Mouse (Mus musculus): ENCODE data around the gene Gm6793. TPM values are rescaled to one million over a fixed set of nuclear protein-coding genes. Genes with fewer than 3 reads are reported as not detected.
A peak's percentile ranks its signal among the peaks of the same experiment; 100 is the strongest.

Gene Gm6793
- total RNA-seq, 2 experiments from 2014 or later, result 0.23 TPM; not detected in 1

DNA sequence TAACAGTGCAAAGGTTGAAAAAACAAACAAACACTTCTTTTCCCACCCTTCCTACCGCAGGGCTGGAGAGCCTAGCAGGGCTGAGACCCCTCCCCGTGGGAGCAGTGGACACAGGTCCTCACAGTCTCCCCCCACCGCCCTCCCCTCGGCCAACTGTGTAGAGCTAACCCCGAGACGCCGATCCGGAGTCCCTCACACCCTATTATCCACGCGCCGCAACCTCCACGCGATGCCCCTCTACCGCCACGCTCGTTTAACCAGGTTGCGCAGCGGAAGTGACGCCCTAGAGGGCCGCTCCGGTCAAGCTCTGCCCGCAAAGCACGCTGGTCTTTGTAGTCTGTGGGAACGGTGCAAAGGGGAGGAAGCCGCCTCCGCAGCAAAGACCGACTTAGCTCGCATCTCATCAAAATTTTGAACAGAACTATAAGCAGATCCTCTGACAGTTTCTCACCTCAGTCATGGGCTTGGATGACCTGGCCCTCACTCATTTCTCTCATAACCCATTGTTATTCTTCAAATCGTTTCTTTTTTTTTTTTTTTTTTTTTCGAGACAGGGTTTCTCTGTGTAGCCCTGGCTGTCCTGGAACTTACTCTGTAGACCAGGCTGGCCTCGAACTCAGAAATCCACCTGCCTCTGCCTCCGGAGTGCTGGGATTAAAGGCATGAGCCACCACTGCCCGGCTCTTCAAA, 22.7 kb downstream of the Gm6793 start, which contains the start of gene Adat1:
Adat1 (minus strand) TSS at position 290 of the 690 bp plus-strand sequence.
- peak; percentile 86 to 91 for DNase-seq (ENCODE audit: low spot score in 2 of 2)
- intact Hi-C loops (cut with DNase I), result loop anchor here (2.0 kb wide), 1 partner anchor 19 kb away; the partner anchor contains the start of genes Kars and Terf2ip

DNA sequence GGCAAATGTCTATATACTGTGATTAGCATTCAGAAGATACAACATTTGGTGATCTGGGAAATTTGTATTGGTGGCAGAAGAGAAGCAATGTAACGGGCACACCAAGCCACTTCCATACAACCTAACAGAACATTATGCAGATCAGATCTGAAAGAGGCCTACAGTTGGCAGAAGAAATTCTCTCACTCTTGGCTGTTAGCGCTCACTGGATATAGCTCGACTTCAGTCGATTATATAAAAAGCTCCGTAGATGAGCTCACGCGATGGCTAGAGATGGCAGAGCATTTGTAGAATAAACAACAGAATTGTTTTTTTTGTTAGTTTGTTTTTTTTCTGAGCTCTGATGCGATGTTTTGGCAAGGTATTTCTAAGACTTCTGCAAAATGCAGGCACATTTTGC, 23.6 kb downstream of the Gm6793 start:
- peak; percentile 14 to 56 for DNase-seq (ENCODE audit: low spot score in 2 of 2)
- intact Hi-C loops (cut with DNase I), result loop anchor here (2.0 kb wide), 2 partner anchors 50 to 114 kb away; partner anchors contain the start of genes Gabarapl2 and Tmem170

DNA sequence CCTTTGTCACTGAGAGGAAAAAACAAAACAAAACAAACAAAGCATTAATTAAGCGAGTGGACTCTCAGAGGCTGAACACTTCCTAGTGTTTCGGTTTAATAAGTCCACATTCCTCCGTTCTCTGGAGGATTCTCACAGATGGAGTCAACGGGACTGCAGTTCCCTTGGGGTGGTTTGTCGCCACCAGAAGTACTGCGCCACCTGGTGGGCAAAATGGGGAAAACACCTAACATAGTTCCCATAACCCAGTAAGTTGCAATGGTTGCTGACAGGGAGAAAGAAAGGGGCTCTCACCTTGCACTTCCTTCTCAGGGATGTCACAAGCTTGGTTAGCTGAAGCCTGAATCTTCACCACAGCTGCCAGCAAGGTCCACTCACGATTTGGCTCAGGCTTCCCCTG, 24.9 kb downstream of the Gm6793 start:
- intact Hi-C loops (cut with DNase I), result loop anchor here (1.0 to 2.0 kb wide), 3 partner anchors 49 to 113 kb away; partner anchors contain the start of genes Gabarapl2 and Tmem170
- peak; percentile 70 to 73 for DNase-seq (ENCODE audit: low spot score in 2 of 2)

DNA sequence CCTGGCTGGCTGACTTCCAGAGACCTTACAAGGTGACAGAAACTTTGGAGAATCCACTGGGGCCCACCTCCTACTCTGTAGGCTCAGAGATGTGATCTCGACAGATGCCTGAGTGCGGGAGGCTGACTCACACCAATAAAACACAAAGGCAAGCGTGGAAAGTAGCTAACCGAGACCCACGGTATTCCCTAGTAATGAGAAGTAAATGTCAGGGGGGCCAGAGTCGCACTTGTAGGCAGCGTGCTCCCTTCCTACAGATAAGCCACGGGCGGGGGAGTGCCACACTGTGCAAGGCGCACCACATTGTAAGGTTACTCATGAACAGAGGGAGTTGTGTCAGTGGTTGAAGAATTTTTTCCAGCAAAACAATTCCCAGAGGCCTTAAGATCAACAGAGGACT, 30.3 kb downstream of the Gm6793 start:
- intact Hi-C loops (cut with DNase I), result no loop called here
- DNase-seq (ENCODE audit: low spot score in 2 of 2), result peak; percentile 18 to 30

DNA sequence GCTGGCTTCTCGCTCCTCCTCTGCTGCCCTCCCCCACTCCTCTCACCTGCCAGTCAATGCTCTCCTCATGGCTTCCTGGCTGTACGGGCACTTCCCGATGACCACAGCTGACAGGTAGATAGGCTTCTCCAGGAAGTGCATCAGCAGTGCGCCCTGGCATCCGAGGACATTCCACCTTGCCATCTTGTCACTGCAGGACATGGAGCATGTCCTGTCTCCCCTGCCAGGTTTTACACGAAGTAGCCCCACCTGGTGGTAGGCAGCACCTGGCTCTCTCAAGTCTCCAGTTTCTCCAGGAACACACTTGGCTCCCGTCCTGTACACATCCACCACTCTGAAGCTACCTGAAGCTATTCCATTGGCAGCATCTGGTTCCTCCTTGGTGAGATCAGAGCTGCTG, 32.7 kb downstream of the Gm6793 start:
- DNase-seq (ENCODE audit: low spot score in 2 of 2), result no peak
- intact Hi-C loops (cut with DNase I), result no loop called here

DNA sequence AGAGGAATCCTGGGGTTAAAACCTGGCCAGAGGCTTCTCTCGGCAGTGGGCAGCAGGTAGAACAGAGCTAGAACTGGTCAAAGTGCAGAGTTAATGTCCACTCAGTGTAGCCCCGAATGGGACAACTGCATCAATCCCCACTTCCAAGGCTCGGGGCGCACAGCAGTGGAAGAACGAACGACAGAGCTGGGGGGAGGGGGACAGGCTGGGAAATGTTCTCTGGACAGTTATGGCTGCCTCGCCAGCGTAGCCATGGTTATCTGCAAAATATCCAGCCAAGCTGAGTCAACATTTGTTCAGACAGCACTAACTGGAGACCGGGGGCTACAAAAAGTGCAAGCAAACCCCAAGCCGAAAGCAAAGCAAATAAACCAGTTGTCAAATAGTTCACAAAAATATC, 36.7 kb downstream of the Gm6793 start:
- DNase-seq (ENCODE audit: low spot score in 2 of 2), result no peak
- intact Hi-C loops (cut with DNase I), result no loop called here

DNA sequence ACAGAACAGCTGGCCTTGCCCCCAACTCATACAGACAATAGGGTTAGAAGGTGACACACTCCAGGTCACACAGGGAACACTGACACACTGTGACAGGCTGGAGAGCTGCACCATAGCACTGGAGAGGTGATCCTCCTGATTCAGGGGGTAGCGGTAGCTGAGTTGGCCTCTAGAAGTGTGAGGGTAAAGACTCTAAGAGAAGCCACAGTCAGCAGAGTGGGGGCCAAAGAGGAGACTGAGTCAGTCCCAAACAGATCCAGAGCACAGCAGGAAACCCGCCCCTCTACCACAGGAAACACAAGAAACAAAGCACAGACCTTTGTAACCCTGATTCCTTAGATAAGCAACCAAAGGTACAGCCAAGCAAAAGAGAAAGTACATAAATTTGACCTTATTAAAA, 38.5 kb downstream of the Gm6793 start:
- no peak for DNase-seq (ENCODE audit: low spot score in 2 of 2)
- intact Hi-C loops (cut with DNase I), result no loop called here

DNA sequence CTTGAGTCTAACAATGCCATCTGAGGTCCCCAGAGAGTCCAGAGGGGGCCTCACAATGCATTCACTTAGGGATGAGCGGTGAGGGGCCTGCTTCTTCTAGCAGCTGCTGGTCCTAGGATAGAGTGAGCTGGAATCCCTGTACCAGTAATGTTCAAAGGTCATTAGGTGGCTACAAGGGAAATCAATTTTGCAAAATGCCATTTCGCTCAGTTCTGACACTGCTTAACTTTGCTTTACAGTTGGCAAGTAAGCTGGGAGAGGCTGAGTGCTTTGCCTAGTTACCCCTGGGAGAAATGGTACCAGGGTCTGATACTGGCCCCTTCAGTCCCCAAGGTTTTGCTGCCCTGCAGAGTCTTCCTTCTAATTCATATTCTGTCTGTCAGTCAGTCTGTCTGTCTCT, 39.1 kb downstream of the Gm6793 start:
- intact Hi-C loops (cut with DNase I), result no loop called here

DNA sequence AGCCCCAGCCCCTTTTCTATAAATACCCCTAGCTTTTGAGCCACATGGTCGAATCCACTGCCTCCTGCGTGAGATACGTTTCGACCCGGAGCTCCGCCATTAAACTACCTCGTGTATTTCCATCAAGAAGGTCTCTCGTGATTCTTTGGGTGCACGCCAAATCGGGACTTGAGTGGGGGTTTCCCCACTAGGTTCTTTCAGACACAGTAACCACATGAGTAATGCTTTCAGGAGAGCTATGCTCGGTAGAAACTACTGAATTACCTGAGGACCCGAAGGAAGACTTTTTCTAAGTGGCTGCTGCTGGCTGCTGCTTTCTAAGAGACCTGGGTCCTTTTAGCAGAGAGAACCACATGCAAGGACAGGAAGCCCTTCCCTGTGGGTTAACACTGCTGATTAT, 40.7 kb downstream of the Gm6793 start:
- intact Hi-C loops (cut with DNase I), result no loop called here
- no peak for DNase-seq (ENCODE audit: low spot score in 2 of 2)

More for the DNA sequence above, 39.1 kb downstream of the Gm6793 start:
- no peak for DNase-seq (ENCODE audit: low spot score in 2 of 2)

DNA sequence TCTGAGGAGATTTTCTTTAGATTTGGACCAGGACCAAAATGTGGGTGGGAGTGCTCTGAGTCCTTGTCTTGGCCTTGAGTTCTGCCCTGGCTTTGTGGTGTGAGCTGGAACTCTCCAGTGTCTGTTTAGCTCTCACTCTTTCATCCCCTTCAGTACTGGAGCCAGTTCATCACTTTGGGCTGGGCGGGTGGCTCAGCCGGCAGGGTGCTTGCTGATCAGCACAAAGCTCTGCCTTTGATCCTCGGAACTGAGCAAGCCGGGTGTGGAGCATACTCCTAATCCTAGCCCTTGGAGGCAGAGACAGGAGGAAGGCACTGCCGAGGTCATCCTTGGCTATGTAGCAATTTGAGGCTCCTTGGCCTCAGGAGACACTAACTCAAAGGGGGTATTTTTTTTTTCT, 45.8 kb downstream of the Gm6793 start:
- intact Hi-C loops (cut with DNase I), result no loop called here
- no peak for DNase-seq (ENCODE audit: low spot score in 2 of 2)

DNA sequence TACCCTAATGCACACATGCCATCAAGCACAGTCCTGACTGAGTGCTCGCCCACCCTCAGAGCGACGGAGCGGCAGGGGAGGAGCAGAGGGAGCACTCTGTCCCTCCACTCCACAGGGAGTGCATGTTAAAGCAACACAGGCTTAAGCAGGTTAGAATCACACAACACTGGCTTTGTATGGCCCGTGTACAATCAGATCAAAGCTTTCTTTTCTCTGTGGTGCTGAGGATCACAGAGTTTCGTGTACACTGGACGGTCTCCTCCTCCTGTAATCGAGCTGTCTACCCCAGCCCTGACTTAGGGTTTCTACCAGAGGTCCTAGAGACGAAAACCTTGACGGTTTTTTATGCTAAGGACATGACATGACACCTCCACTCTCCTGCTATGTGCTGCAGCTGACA, 46.3 kb downstream of the Gm6793 start:
- DNase-seq (ENCODE audit: low spot score in 2 of 2), result no peak
- intact Hi-C loops (cut with DNase I), result no loop called here

DNA sequence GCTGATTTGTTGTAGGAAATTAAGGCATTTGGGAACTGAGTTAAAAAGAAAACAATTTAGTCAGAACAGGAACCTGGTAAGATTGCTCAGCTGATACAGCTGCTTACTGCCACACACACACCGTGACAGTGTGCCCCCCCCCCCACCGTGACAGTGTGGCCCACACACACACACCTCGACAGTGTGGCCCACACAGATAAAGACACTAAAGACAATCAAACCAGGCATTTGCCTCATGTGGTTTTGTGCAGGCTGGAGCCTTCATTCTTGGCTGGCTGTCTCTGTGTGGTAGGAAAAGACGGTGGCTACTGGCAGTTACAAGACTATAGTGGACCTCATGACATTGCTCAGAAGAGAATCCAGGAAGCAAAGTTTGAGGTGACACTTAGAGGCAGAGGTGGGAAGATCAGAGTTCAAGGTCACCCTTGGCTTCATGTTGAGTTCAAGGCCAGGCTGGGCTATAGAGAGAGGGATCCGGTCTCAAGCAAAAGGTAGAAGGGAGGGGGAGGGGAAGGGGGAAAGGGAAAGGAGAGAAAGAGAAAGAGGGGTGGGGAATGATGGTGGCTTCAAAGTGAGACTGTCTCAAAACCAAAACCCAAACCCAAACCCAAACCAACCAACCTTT, 47.5 kb downstream of the Gm6793 start:
- intact Hi-C loops (cut with DNase I), result no loop called here
- no peak for DNase-seq (ENCODE audit: low spot score in 2 of 2)

DNA sequence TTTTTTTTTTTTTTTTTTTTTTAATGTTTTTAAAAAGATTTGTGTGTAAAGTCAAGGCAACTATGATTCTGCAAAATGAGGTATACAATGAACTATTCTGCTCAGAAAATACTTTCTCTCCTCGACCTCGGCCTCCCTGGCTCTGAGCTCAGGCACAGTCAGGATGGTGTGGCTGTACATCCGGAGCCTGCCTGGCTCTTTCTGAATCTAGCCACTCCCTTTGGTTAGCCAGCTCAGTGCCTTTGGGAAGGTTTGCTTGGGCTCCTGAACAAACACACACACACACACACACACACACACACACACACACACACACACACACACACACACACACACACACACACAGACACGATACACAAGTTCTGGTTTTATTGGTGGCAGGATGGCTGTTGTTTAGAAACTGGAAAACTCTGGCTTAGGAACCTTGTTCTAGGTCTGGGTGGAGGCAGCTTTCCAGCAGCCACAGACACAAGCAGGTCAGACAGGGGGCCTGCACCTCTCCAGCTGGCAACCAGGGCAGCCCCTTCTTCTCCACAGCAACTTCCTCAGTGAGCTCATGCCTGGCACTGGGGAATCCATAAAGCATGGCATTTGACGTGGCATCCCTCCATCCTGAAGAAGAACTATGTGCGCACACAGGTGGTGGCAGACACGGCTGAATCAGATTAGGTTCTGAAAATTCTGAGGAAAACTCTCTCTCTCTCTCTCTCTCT, 49.8 kb downstream of the Gm6793 start:
- intact Hi-C loops (cut with DNase I), result no loop called here
- DNase-seq (ENCODE audit: low spot score in 2 of 2), result no peak

DNA sequence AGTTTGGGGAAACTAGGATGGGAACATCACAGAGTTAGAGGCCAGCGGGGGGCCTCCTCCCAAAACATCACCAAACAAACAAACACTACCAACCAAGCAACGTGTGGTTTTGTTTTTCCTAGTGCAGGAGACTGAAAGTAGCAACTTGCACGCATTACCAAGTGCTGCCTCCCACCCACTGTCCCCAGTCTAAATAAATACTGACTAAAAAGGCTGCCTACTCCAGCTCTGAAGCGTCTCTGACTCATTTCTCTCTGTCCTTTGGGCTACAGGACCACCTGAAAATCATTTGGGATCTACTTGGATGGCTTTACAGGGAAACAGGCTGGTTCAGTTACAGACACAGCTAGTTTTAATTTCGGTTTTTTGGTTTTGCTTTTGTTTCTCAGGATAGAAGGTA, 50.5 kb downstream of the Gm6793 start:
- DNase-seq (ENCODE audit: low spot score in 2 of 2), result peak in 1 of 2 experiments; percentile 41
- intact Hi-C loops (cut with DNase I), result no loop called here

DNA sequence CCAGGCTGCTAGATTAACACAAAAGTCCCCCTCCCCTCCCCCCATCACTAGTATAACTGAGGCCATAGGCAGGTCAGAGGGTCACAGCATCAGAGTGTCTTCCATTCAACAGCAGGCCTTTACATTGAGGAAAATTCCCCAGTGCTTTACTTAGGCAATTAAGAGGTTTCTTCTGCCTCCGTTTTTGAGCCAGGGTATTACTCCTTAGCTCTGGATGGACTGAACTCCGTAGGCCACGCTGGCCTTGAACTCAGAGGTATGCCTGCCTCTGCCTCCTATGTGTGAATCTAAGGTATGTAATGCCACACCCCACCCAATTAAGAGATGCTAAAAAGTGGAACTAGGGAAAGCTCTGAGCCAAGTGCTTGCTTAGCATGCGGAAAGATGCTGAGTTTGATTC, 51.3 kb downstream of the Gm6793 start:
- DNase-seq (ENCODE audit: low spot score in 2 of 2), result no peak
- intact Hi-C loops (cut with DNase I), result no loop called here

Other genes starting within 250 kb of the Gm6793 start
- 10 to 100 TPM; 78.0 to 81.5 TPM for gene Cfdp1, start 160.7 kb downstream of the Gm6793 start, total RNA-seq (2021)
- gene Tmem170, start 138.3 kb downstream of the Gm6793 start, total RNA-seq (2021), result 1 to 10 TPM; 3.6 to 4.3 TPM
- gene Chst5, start 104.6 kb downstream of the Gm6793 start, total RNA-seq (2021), result under 1 TPM; 0.28 to 0.30 TPM
- 10 to 100 TPM; 12.0 to 13.0 TPM for gene Tmem231, start 81.2 kb downstream of the Gm6793 start, total RNA-seq (2021)
- 100 to 1,000 TPM; 219 to 220 TPM for gene Gabarapl2, start 74.3 kb downstream of the Gm6793 start, total RNA-seq (2021)
- gene Adat1, start 22.7 kb downstream of the Gm6793 start, total RNA-seq (2021), result 1 to 10 TPM; 5.4 to 6.6 TPM
- gene Kars, start 3.7 kb downstream of the Gm6793 start, total RNA-seq (2021), result 10 to 100 TPM; 67.3 to 71.2 TPM
- 10 to 100 TPM; 35.4 to 36.3 TPM for gene Terf2ip, start 3.6 kb downstream of the Gm6793 start, total RNA-seq (2021)

Data from left cerebral cortex, postnatal 25 days (tissue).